Mouse (Mus musculus): ENCODE results near the gene Dmrt2.

- TF ChIP-seq CTCF (IDR thresholded peaks at IDR 0.05; ENCODE audit: low read depth, low read length) (no peak), POLR2A (IDR thresholded peaks at IDR 0.05; ENCODE audit: borderline replicate concordance, low read depth, low read length) (no peak)
Observed at GRCm38 (mm10) chr19:25654034-25654749, 18.0 kb upstream of the Dmrt2 start.

All from bone marrow macrophage, adult 2 months (primary cell).